Mouse (Mus musculus): ENCODE data around the gene Edem1. TPM values are rescaled to one million over a fixed set of nuclear protein-coding genes. Genes with fewer than 3 reads are reported as not detected.
"Not testable (repeated sequence)": the region's sequence is repeated elsewhere in the genome, so short reads cannot be mapped to it uniquely, and the experiment has no call there.

Edem1 gene
- total RNA-seq, 2 experiments from 2014 or later = 7.1 to 9.8 TPM

- intact Hi-C loops (cut with DNase I); DNase-seq: not testable (repeated sequence)
Measured at GRCm38 (mm10) chr6:108869031-108869430, 40.6 kb downstream of the Edem1 start.

- DNase-seq = no peak
- intact Hi-C loops (cut with DNase I) = no loop called here
Measured at GRCm38 (mm10) chr6:108870421-108870820, 42.0 kb downstream of the Edem1 start.

- intact Hi-C loops (cut with DNase I) = no loop called here
- no peak for DNase-seq
Measured at GRCm38 (mm10) chr6:108871251-108871650, 42.8 kb downstream of the Edem1 start.

GRCm38 (mm10) chr6:108875344-108875743 lies 46.9 kb downstream of the Edem1 start:
- no peak for DNase-seq
- intact Hi-C loops (cut with DNase I) = no loop called here

GRCm38 (mm10) chr6:108876052-108876451 lies 47.6 kb downstream of the Edem1 start:
- intact Hi-C loops (cut with DNase I) = no loop called here
- DNase-seq = no peak

GRCm38 (mm10) chr6:108876486-108876885 lies 48.0 kb downstream of the Edem1 start:
- intact Hi-C loops (cut with DNase I) = no loop called here
- no peak for DNase-seq

GRCm38 (mm10) chr6:108880368-108881013 lies 52.0 kb downstream of the Edem1 start:
- DNase-seq = no peak
- intact Hi-C loops (cut with DNase I) = no loop called here

- intact Hi-C loops (cut with DNase I) = no loop called here
- DNase-seq = no peak
Measured at GRCm38 (mm10) chr6:108881074-108881473, 52.6 kb downstream of the Edem1 start.

- intact Hi-C loops (cut with DNase I) = no loop called here
- no peak for DNase-seq
Measured at GRCm38 (mm10) chr6:108883826-108884225, 55.4 kb downstream of the Edem1 start.

- intact Hi-C loops (cut with DNase I) = no loop called here
Measured at GRCm38 (mm10) chr6:108884603-108885002, 56.2 kb downstream of the Edem1 start.

GRCm38 (mm10) chr6:108886346-108886745 lies 57.9 kb downstream of the Edem1 start:
- intact Hi-C loops (cut with DNase I) = no loop called here
- no peak for DNase-seq

More at GRCm38 (mm10) chr6:108884603-108885002, 56.2 kb downstream of the Edem1 start:
- no peak for DNase-seq

- DNase-seq = no peak
- intact Hi-C loops (cut with DNase I) = no loop called here
Measured at GRCm38 (mm10) chr6:108892589-108892988, 64.1 kb downstream of the Edem1 start.

- intact Hi-C loops (cut with DNase I) = no loop called here
- no peak for DNase-seq
Measured at GRCm38 (mm10) chr6:108895129-108895528, 66.7 kb downstream of the Edem1 start.

- intact Hi-C loops (cut with DNase I) = no loop called here
- no peak for DNase-seq
Measured at GRCm38 (mm10) chr6:108895976-108896375, 67.5 kb downstream of the Edem1 start.

- intact Hi-C loops (cut with DNase I) = no loop called here
- DNase-seq = no peak
Measured at GRCm38 (mm10) chr6:108896525-108897087, 68.2 kb downstream of the Edem1 start.

- no peak for DNase-seq
- intact Hi-C loops (cut with DNase I) = no loop called here
Measured at GRCm38 (mm10) chr6:108899231-108899630, 70.8 kb downstream of the Edem1 start.

- DNase-seq = no peak
- intact Hi-C loops (cut with DNase I) = no loop called here
Measured at GRCm38 (mm10) chr6:108902124-108902523, 73.7 kb downstream of the Edem1 start.

- DNase-seq = no peak
- intact Hi-C loops (cut with DNase I) = no loop called here
Measured at GRCm38 (mm10) chr6:108903280-108903679, 74.8 kb downstream of the Edem1 start.

- DNase-seq = no peak
- intact Hi-C loops (cut with DNase I) = no loop called here
Measured at GRCm38 (mm10) chr6:108906539-108906938, 78.1 kb downstream of the Edem1 start.

All from gastrocnemius, postnatal 36 days (tissue).